Comparison of ENCODE assay signal across 14 mouse cellular contexts in genomic region chr9:31011533-31011932, GRCm38 (mm10). TPM values are rescaled to one million over a fixed set of nuclear protein-coding genes. Genes with fewer than 3 reads are reported as not detected.
DNase-seq lines count a peak whose midpoint lies in the region; ATAC-seq lines count a peak whose summit lies in the region.
"Had no signal": no experiment of that assay in that cellular context is flagged by ENCODE, and none has a peak within 500 bp of the region (broad histone marks: within the 10 kb centered on the region; RNA-seq: fewer than 3 reads in every experiment).

No protein-coding gene starts in this region.

- peak; percentile 13 for DNase-seq in adrenal gland, adult 2 months
- DNase-seq in adrenal gland, adult 18-20 months (ENCODE audit: low spot score in 2 of 2) = no peak
- peak; percentile 3 for DNase-seq in NIH3T3 (ENCODE audit: low read depth)
- DNase-seq in heart, embryonic 10.5 days (ENCODE audit: low spot score) = peak; percentile 77
- DNase-seq in layer of hippocampus, adult 9-10 months (ENCODE audit: low spot score) = no peak
- DNase-seq in left cerebral cortex, adult 9 months (ENCODE audit: low spot score in 2 of 2) = no peak
- DNase-seq: kidney, postnatal 25 days; lung, postnatal 36 days had no signal

- no peaks in the 10 kb centered on the region for H3K27me3 ChIP-seq in heart, embryonic 10.5 days (ENCODE audit: insufficient read depth, poor library complexity, severe bottlenecking)
- H3K27me3 ChIP-seq in intestine, embryonic 16.5 days (replicated peaks; ENCODE audit: control insufficient read depth, insufficient read depth, low read length) = no peaks in the 10 kb centered on the region
- H3K27me3 ChIP-seq: hindbrain, embryonic 13.5 days; neural tube, embryonic 15.5 days had no signal

- H3K9ac ChIP-seq in intestine, embryonic 16.5 days (ENCODE audit: low read depth, low read length) = no peak overlapping the region
- H3K9ac ChIP-seq: hindbrain, embryonic 13.5 days; liver, embryonic 14.5 days; neural tube, embryonic 15.5 days had no signal

- no peak overlapping the region for H3K4me2 ChIP-seq in intestine, embryonic 16.5 days (ENCODE audit: low read depth, low read length)
- H3K4me2 ChIP-seq: hindbrain, embryonic 13.5 days; neural tube, embryonic 15.5 days had no signal

- peak; percentile 56 for ATAC-seq in intestine, embryonic 16.5 days
- no peak for ATAC-seq in megakaryocyte, adult 5-6 weeks (ENCODE audit: poor library complexity, severe bottlenecking)

- no peaks in the 10 kb centered on the region for H3K36me3 ChIP-seq in heart, embryonic 10.5 days
- no peaks in the 10 kb centered on the region for H3K36me3 ChIP-seq in intestine, embryonic 16.5 days (ENCODE audit: control insufficient read depth, insufficient read depth, low read length)
- H3K36me3 ChIP-seq: forebrain, embryonic 10.5 days; hindbrain, embryonic 13.5 days; neural tube, embryonic 15.5 days had no signal

- peak overlapping the region; percentile 67; the same call in 1 of the 2 replicates for H3K27ac ChIP-seq in heart, embryonic 10.5 days
- H3K27ac ChIP-seq in intestine, embryonic 16.5 days (ENCODE audit: low read length) = no peak overlapping the region
- H3K27ac ChIP-seq: forebrain, embryonic 10.5 days; hindbrain, embryonic 13.5 days; liver, embryonic 14.5 days; neural tube, embryonic 15.5 days had no signal

- no peak overlapping the region for H3K4me3 ChIP-seq in heart, embryonic 10.5 days
- no peak overlapping the region for H3K4me3 ChIP-seq in intestine, embryonic 16.5 days (ENCODE audit: low read length)
- H3K4me3 ChIP-seq: forebrain, embryonic 10.5 days; hindbrain, embryonic 13.5 days; neural tube, embryonic 15.5 days had no signal

- WGBS in heart, embryonic 10.5 days = 6% methylated on average over 1 of the region's 1 CpGs
- 26% methylated on average over 1 of the region's 1 CpGs for WGBS in intestine, embryonic 16.5 days

- H3K4me1 ChIP-seq in heart, embryonic 10.5 days = peaks cover 13% of the 10 kb centered on the region
- peaks cover 3% of the 10 kb centered on the region; the same call in 1 of the 2 replicates for H3K4me1 ChIP-seq in intestine, embryonic 16.5 days (ENCODE audit: control insufficient read depth, insufficient read depth, low read length)
- H3K4me1 ChIP-seq: forebrain, embryonic 10.5 days; hindbrain, embryonic 13.5 days; neural tube, embryonic 15.5 days had no signal

- H3K9me3 ChIP-seq in heart, embryonic 10.5 days = no peaks in the 10 kb centered on the region
- H3K9me3 ChIP-seq in intestine, embryonic 16.5 days (ENCODE audit: control insufficient read depth, low read length) = no peaks in the 10 kb centered on the region
- H3K9me3 ChIP-seq: forebrain, embryonic 10.5 days; hindbrain, embryonic 13.5 days; neural tube, embryonic 15.5 days had no signal

RNA-seq across cellular contexts. Expression of gene Zbtb44, which starts 18.9 kb away (rescaled TPM):
- total RNA-seq in adrenal gland, adult 2 months (2021) = 10 to 100 TPM; 33.6 to 60.4 TPM
- polyA plus RNA-seq in adrenal gland, adult 2 months (2012; rRNA removed) = 16.7 and 17.7 TPM in 2 replicates
- total RNA-seq in adrenal gland, adult 18-20 months (2021) = 10 to 100 TPM; 27.0 to 55.9 TPM
- 4.6 and 6.1 TPM in 2 replicates for polyA plus RNA-seq in heart, embryonic 10.5 days (2016; fragmentation: Nextera tagmentation; extraction: Ambion mirVana)
- 5.6 and 6.2 TPM in 2 replicates for polyA plus RNA-seq in intestine, embryonic 16.5 days (2015; fragmentation: Nextera tagmentation; extraction: Ambion mirVana)
- 38.3 and 45.9 TPM in 2 replicates for total RNA-seq in megakaryocyte, adult 5-6 weeks (2015)
- total RNA-seq in megakaryocyte, adult 5-6 weeks (2017) = 25.0 TPM in 2 replicates

Comparison
In these comparisons a context has a peak if more than half of its experiments do, and no peak if none do; other contexts are left out.
1. DNase-seq: peak in adrenal gland, adult 2 months (single experiment), NIH3T3 (single experiment) and heart, embryonic 10.5 days (single experiment); none in adrenal gland, adult 18-20 months (0 of 2), layer of hippocampus, adult 9-10 months (single experiment) and left cerebral cortex, adult 9 months (0 of 2).